Mouse (Mus musculus) MEL (cell line): Measurements from ENCODE around the gene Corin. TPM values are rescaled to one million over a fixed set of nuclear protein-coding genes. Genes with fewer than 3 reads are reported as not detected.
A peak's percentile ranks its signal among the peaks of the same experiment; 100 is the strongest.

ENCODE experiments used
- DNase-seq: peaks from one replicate; pipeline ENCODE4 v3.0.0; 2011; ENCODE audit warnings: low read depth, low spot score
- H3K27ac ChIP-seq: 2 replicates; pipeline ENCODE4 v1.5.1; 2012; ENCODE audit warnings: low read depth, mild to moderate bottlenecking, control low read depth, low read length, moderate library complexity; ENCODE audit not compliant: control insufficient read depth
- H3K27me3 ChIP-seq, 2 experiments: fragments of 150-350 bp in 1 of 2; sonication (generic) in 1 of 2; 2 replicates each; pipeline ENCODE4 v1.6.1; 2012; ENCODE audit warnings: low read length in 2 of 2, mild to moderate bottlenecking in 2 of 2, improper control_type of control experiment in 1 of 2, moderate library complexity in 1 of 2; ENCODE audit not compliant: insufficient read depth in 2 of 2, control insufficient read depth in 1 of 2
- H3K36me3 ChIP-seq, 2 experiments: 2 replicates each; pipeline ENCODE4 v1.6.1; 2012 to 2014; ENCODE audit warnings: low read length in 2 of 2, improper control_type of control experiment in 1 of 2, inconsistent platforms in 1 of 2, mild to moderate bottlenecking in 1 of 2; ENCODE audit not compliant: insufficient read depth in 2 of 2, control insufficient read depth in 1 of 2
- H3K4me1 ChIP-seq, 2 experiments: fragments of 150-350 bp in 1 of 2; sonication (generic) in 1 of 2; 2 replicates each; pipeline ENCODE4 v1.6.1; 2012; ENCODE audit warnings: low read length in 2 of 2, improper control_type of control experiment in 1 of 2, mild to moderate bottlenecking in 1 of 2; ENCODE audit not compliant: insufficient read depth in 2 of 2, control insufficient read depth in 1 of 2
- H3K4me3 ChIP-seq, 2 experiments: fragments of 150-350 bp in 1 of 2; sonication (generic) in 1 of 2; 2 replicates each; pipeline ENCODE4 v1.5.1; 2012; ENCODE audit warnings: low read depth in 2 of 2, low read length in 2 of 2, mild to moderate bottlenecking in 2 of 2, moderate library complexity in 2 of 2, control low read depth in 1 of 2, improper control_type of control experiment in 1 of 2; ENCODE audit not compliant: control insufficient read depth in 1 of 2, insufficient read depth in 1 of 2
- H3K79me2 ChIP-seq: 2 replicates; pipeline ENCODE4 v1.6.1; 2012; ENCODE audit warnings: mild to moderate bottlenecking, low read length, moderate library complexity; ENCODE audit not compliant: control insufficient read depth, poor library complexity, insufficient read depth
- H3K9ac ChIP-seq: 2 replicates; pipeline ENCODE4 v1.6.1; 2012; ENCODE audit warnings: low read depth, mild to moderate bottlenecking, control low read depth, low read length, moderate library complexity; ENCODE audit not compliant: control insufficient read depth, poor library complexity, severe bottlenecking
- H3K9me3 ChIP-seq: fragments of 150-350 bp; sonication (generic); replicated peaks from 2 replicates; pipeline ENCODE4 v1.6.1; 2012; ENCODE audit warnings: mild to moderate bottlenecking, low read length, improper control_type of control experiment, moderate library complexity; ENCODE audit not compliant: insufficient read depth
- CTCF ChIP-seq, 3 experiments: IDR thresholded peaks in 2 of 3; conservative IDR thresholded peaks in 1 of 3; 2 replicates each; pipeline ENCODE4 v1.5.1; 2011 to 2012; ENCODE audit warnings: low read length in 3 of 3, low read depth in 2 of 3, mild to moderate bottlenecking in 2 of 3, improper control_type of control experiment in 1 of 3, inconsistent platforms in 1 of 3, mixed read lengths in 1 of 3, moderate library complexity in 1 of 3; ENCODE audit not compliant: control insufficient read depth in 1 of 3, insufficient read depth in 1 of 3, poor library complexity in 1 of 3, severe bottlenecking in 1 of 3
- E2F4 ChIP-seq: IDR thresholded peaks from 2 replicates; pipeline ENCODE4 v1.6.1; 2011; ENCODE audit warnings: low read depth, low read length, improper control_type of control experiment, borderline replicate concordance
- ELF1 ChIP-seq: IDR thresholded peaks from 2 replicates; pipeline ENCODE4 v1.6.1; 2014; ENCODE audit warnings: low read depth, mild to moderate bottlenecking, inconsistent platforms, low read length, improper control_type of control experiment, moderate library complexity
- EP300 ChIP-seq, 2 experiments: IDR thresholded peaks; 2 replicates each; pipeline ENCODE4 v1.6.1; 2011; ENCODE audit warnings: improper control_type of control experiment in 2 of 2, low read length in 2 of 2, low read depth in 1 of 2, mild to moderate bottlenecking in 1 of 2
- GABPA ChIP-seq: IDR thresholded peaks from 2 replicates; pipeline ENCODE4 v1.6.1; 2012; ENCODE audit warnings: low read depth, mild to moderate bottlenecking, inconsistent platforms, low read length, improper control_type of control experiment, moderate library complexity
- GATA1 ChIP-seq: IDR thresholded peaks from 2 replicates; pipeline ENCODE4 v1.6.1; 2011; ENCODE audit warnings: low read depth, low read length, improper control_type of control experiment
- KAT2A ChIP-seq: conservative IDR thresholded peaks from 2 replicates; pipeline ENCODE4 v1.6.1; 2012; ENCODE audit warnings: low read depth, low read length, improper control_type of control experiment, inconsistent platforms
- MAFK ChIP-seq: IDR thresholded peaks from 2 replicates; pipeline ENCODE4 v1.6.1; 2011; ENCODE audit warnings: low read depth, mild to moderate bottlenecking, low read length, improper control_type of control experiment, borderline replicate concordance
- MXI1 ChIP-seq: IDR thresholded peaks from 2 replicates; pipeline ENCODE4 v1.6.1; 2011; ENCODE audit warnings: mild to moderate bottlenecking, low read depth, low read length, improper control_type of control experiment
- MYB ChIP-seq: IDR thresholded peaks from 2 replicates; pipeline ENCODE4 v1.6.1; 2011; ENCODE audit warnings: mild to moderate bottlenecking, low read depth, low read length, improper control_type of control experiment
- NELFE ChIP-seq: IDR thresholded peaks from 2 replicates; pipeline ENCODE4 v1.6.1; 2011; ENCODE audit warnings: low read depth, low read length, improper control_type of control experiment
- NRF1 ChIP-seq: IDR thresholded peaks from 2 replicates; pipeline ENCODE4 v1.6.1; 2014; ENCODE audit warnings: low read depth, mild to moderate bottlenecking, inconsistent platforms, low read length, improper control_type of control experiment, moderate library complexity; ENCODE audit not compliant: poor library complexity, insufficient read depth, severe bottlenecking
- POLR2A ChIP-seq, 2 experiments: IDR thresholded peaks; 2 replicates each; pipeline ENCODE4 v1.6.1; 2011 to 2012; ENCODE audit warnings: low read length in 2 of 2, mild to moderate bottlenecking in 2 of 2, control low read depth in 1 of 2, improper control_type of control experiment in 1 of 2, low read depth in 1 of 2, moderate library complexity in 1 of 2; ENCODE audit not compliant: control insufficient read depth in 1 of 2, insufficient read depth in 1 of 2, poor library complexity in 1 of 2
- POLR2AphosphoS5 ChIP-seq: IDR thresholded peaks from 2 replicates; pipeline ENCODE4 v1.6.1; 2012; ENCODE audit warnings: low read depth, borderline replicate concordance, mild to moderate bottlenecking, inconsistent platforms, low read length, moderate library complexity, mixed read lengths
- RAD21 ChIP-seq: IDR thresholded peaks from 2 replicates; pipeline ENCODE4 v1.6.1; 2011; ENCODE audit warnings: mild to moderate bottlenecking, low read depth, low read length, improper control_type of control experiment
- RCOR1 ChIP-seq: IDR thresholded peaks from 2 replicates; pipeline ENCODE4 v1.6.1; 2012; ENCODE audit warnings: low read depth, mild to moderate bottlenecking, inconsistent platforms, low read length, improper control_type of control experiment
- TAL1 ChIP-seq: IDR thresholded peaks from 2 replicates; pipeline ENCODE4 v1.6.1; 2012; ENCODE audit warnings: mild to moderate bottlenecking, inconsistent platforms, low read length, moderate library complexity, mixed read lengths
- TBP ChIP-seq: IDR thresholded peaks from 2 replicates; pipeline ENCODE4 v1.8.0; 2011; ENCODE audit warnings: low read depth, low read length, improper control_type of control experiment
- TCF12 ChIP-seq: IDR thresholded peaks from 2 replicates; pipeline ENCODE4 v1.6.1; 2014; ENCODE audit warnings: low read depth, mild to moderate bottlenecking, inconsistent platforms, low read length, improper control_type of control experiment, moderate library complexity
- UBTF ChIP-seq: IDR thresholded peaks from 2 replicates; pipeline ENCODE4 v1.6.1; 2012; ENCODE audit warnings: low read depth, mild to moderate bottlenecking, inconsistent platforms, low read length, improper control_type of control experiment, moderate library complexity, borderline replicate concordance; ENCODE audit not compliant: insufficient read depth
- ZC3H11A ChIP-seq: IDR thresholded peaks from 2 replicates; pipeline ENCODE4 v1.6.1; 2012; ENCODE audit warnings: low read depth, mild to moderate bottlenecking, inconsistent platforms, low read length, improper control_type of control experiment
- ZKSCAN1 ChIP-seq: IDR thresholded peaks from 2 replicates; pipeline ENCODE4 v1.6.1; 2012; ENCODE audit warnings: low read depth, mild to moderate bottlenecking, inconsistent platforms, low read length, improper control_type of control experiment, moderate library complexity
- ZMIZ1 ChIP-seq: IDR thresholded peaks from 2 replicates; pipeline ENCODE4 v1.6.1; 2012; ENCODE audit warnings: low read depth, mild to moderate bottlenecking, inconsistent platforms, low read length, improper control_type of control experiment, moderate library complexity
- polyA plus RNA-seq, 2 experiments: library from polyadenylated mRNA; stranded (reverse) in 1 of 2; unstranded in 1 of 2; fragments of >175 nt in 1 of 2; fragments of >200 nt in 1 of 2; gene quantifications; 2 replicates each; pipeline versions ENCODE4 v1.2.1 to v1.2.4; 2012; ENCODE audit warnings: low replicate concordance in 2 of 2, low read depth in 1 of 2; ENCODE audit not compliant: insufficient read length in 2 of 2, insufficient read depth in 1 of 2, missing spikeins in 1 of 2
- total RNA-seq: library from RNA; depleted of rRNA; stranded (reverse); fragments of 300-350 nt; gene quantifications from 2 replicates; pipeline ENCODE4 v1.2.3, GENCODE M21; 2012

The Corin gene
- total and polyA plus RNA-seq, 3 experiments, result not detected

DNA sequence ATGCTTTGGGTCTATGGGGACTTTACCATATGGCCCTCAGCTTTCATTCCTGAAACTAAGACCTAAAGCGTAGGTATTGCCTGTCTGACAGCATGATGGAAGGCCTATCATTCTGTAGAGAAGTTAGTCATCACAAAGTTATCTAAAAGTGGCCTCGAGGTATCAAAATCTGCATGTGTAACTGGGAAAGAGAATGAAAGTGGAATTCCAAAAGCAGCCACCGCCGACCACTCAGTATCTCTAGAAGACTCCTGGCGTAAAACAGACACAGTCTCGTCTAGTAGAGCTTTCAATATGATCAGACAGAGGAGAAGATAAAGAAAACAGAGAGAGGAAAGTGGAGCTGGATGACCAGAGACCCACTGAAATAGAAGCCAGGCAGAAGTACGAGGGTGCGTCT lies 123.7 kb downstream of the Corin start:
- Histone ChIP-seq H3K4me3 (no peak overlapping the region), H3K36me3 (no peaks in the 10 kb centered on the region), H3K4me1 (no peaks in the 10 kb centered on the region), H3K27ac (no peak overlapping the region), H3K9me3 (no peaks in the 10 kb centered on the region), H3K9ac (no peak overlapping the region), H3K27me3 (peaks cover under 1 to 1% of the 10 kb centered on the region in 2 experiments; a peak in 3 of 4 replicates), H3K79me2 (no peaks in the 10 kb centered on the region)
- no peak for DNase-seq
- TF ChIP-seq GABPA, result no peak
- TF ChIP-seq GATA1, result no peak
- no peak for TF ChIP-seq ZMIZ1
- no peak for TF ChIP-seq EP300 (IDR thresholded peaks at IDR 0.05; ENCODE audit: low read depth in 1 of 2, low read length in 2 of 2)
- no peak for TF ChIP-seq ZKSCAN1
- TF ChIP-seq TBP, result no peak
- no peak for TF ChIP-seq ZC3H11A
- no peak for TF ChIP-seq MXI1
- no peak for TF ChIP-seq NELFE
- no peak for TF ChIP-seq NRF1
- no peak for TF ChIP-seq E2F4
- no peak for TF ChIP-seq UBTF
- TF ChIP-seq KAT2A, result no peak
- no peak for TF ChIP-seq RCOR1
- no peak for TF ChIP-seq MYB
- no peak for TF ChIP-seq POLR2AphosphoS5
- no peak for TF ChIP-seq ELF1

- Histone ChIP-seq H3K4me1 (no peaks in the 10 kb centered on the region), H3K9ac (no peak overlapping the region), H3K4me3 (no peak overlapping the region), H3K27ac (no peak overlapping the region), H3K79me2 (no peaks in the 10 kb centered on the region), H3K36me3 (no peaks in the 10 kb centered on the region), H3K27me3 (peaks cover 3 to 10% of the 10 kb centered on the region in 2 experiments), H3K9me3 (no peaks in the 10 kb centered on the region)
- no peak for TF ChIP-seq RAD21
- no peak for TF ChIP-seq TAL1
- no peak for TF ChIP-seq TCF12
- TF ChIP-seq POLR2A (IDR thresholded peaks at IDR 0.05; ENCODE audit: control insufficient read depth in 1 of 2, insufficient read depth in 1 of 2, low read depth in 1 of 2, low read length in 2 of 2, poor library complexity in 1 of 2), result no peak
- no peak for TF ChIP-seq CTCF (IDR thresholded peaks at IDR 0.05 in 2 of 3, conservative IDR thresholded peaks at IDR 0.05 in 1 of 3; ENCODE audit: control insufficient read depth in 1 of 3, insufficient read depth in 1 of 3, low read depth in 2 of 3, low read length in 3 of 3, poor library complexity in 1 of 3, severe bottlenecking in 1 of 3)
- peak; percentile 86 for TF ChIP-seq MAFK
- TF ChIP-seq NRF1, result no peak
- DNase-seq, result no peak
Observed at GRCm38 (mm10) chr5:72368004-72368403, 136.3 kb downstream of the Corin start.
